Mouse (Mus musculus) neutrophil, adult 83 days (primary cell): ENCODE data around the gene Atp7b. TPM values are rescaled to one million over a fixed set of nuclear protein-coding genes. Genes with fewer than 3 reads are reported as not detected.

Experiments
- total RNA-seq, 2 experiments: library from RNA; stranded (reverse); gene quantifications; one replicate each; pipeline ENCODE4 v1.2.4; 2023

Gene Atp7b
- 1 to 10 TPM; 2.9 to 5.8 TPM for total RNA-seq

DNA sequence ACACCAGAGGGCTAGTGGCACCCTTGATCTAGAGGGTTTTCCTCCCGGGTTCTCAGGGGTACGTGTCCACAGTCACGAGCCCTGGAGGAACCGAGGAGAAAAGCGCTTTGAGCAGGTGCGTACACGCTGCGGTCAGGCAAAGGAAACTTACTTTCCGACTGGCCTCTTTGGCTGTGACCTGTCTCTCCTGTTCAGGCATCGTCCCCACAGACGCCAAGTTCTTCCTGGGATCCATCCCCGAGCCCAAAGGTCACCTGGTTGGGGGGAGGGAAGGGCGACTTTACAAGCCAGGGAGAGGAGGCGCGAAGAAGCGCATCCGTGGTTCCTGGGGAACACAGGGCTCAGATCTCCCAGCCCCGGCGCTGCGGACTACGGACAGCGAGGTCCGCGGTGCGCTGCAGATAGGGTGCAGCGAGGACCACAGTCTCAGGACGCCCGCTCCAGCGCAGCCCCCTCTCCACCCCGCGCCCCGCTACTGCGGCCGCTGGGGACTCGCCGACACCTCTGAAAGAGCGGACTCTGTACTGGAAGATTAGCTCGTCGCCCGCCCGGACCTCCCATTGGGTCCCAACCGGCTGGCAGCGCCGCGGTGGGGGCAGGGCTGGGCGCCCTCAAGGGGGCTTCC lies at the start of gene Atp7b:
Gene Atp7b, minus strand, starts transcription at position 485 of the 625 bp plus-strand sequence.

DNA sequence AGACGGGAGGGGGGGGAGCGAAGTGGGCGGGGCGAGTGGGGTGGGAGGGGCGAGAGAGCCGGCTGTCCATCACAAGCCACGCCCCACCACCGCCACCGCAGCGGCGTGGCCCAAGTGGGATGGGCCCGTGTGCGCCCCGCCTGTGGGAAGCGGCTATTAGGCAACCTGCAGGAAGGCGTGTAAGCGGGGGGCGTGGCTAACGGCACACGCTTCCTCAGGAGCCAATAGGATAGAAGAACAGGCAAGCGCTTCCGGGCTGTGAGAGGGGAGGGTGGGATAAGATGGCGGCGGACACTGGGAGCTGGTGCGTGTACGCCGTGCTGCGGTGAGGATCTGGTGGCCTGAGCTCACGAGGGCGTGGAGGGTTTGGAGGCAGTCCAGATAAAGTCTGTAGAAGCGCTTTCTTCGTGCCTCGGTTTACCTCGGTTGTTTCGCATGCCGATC lies 363 bp upstream of the Atp7b start, which contains the start of gene Alg11:
Gene Alg11, plus strand, starts transcription at position 276 of the 444 bp plus-strand sequence.

DNA sequence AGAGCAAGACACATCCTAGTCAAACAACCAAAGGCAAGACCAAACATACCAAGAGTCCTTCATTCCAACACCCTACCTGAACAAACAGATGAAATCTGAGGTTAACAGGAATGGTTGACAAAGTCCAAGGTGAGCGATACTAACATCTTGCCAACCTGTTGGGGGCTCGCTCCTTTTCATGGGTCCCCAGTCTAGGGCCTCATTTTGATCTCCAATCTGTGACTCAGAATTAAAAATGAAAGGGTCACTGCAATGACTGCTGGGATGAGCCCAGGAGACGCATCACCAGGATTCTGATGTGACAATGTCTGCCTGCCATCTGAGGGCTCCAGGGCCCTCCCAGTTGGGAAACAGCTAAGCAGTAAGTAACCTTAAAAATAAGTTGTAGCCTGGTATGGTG lies 90.6 kb downstream of the Atp7b start, which contains the start of gene Ccdc70:
Gene Ccdc70, plus strand, starts transcription at position 301 of the 400 bp plus-strand sequence.

DNA sequence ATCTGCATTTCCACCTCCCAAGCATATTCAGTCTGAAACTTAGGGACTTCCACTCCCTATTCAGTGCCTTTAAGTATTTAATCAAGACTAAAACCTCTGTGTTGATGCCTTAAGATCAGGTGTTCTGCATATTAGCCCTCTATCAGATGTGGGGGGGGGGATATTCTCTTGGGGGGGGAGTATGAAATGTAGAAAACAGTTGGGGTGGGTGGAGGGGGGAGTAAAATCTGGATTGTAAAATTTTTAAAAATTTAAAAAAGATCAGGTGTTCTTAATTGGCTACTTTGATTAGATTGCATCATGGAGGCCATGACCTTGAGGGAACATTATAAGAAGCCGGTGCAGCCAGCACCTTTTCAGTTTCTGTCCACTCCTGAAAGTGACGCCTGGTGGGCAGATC lies 101.7 kb downstream of the Atp7b start, which contains the start of gene Fam90a1a:
Gene Fam90a1a, plus strand, starts transcription at position 301 of the 400 bp plus-strand sequence.

DNA sequence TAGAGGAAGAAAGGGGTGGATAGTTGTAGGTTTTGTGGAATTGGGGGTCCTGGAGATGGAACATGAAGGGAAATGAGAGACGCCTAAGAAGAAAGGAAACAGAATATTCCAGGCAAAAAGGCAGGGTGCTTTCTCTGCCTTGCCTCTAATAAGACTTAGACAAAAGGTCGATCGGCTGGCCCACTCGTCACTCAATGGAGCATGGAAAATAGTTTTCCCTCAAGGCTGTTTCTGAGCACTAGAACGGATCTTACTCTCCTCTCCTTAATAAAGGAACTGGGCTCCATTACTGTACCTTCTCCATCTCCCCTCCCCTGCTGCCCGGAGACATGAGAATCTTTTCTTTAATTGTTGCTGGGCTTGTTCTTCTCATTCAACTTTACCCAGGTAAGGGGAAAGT lies 113.6 kb downstream of the Atp7b start, which contains the start of gene Defb13:
Gene Defb13, plus strand, starts transcription at position 301 of the 400 bp plus-strand sequence.

Other genes starting within 250 kb of the Atp7b start
- not detected for gene Defb50, start 236.8 kb downstream of the Atp7b start, total RNA-seq
- not detected for gene Defb2, start 220.4 kb downstream of the Atp7b start, total RNA-seq
- not detected for gene Defb10, start 201.4 kb downstream of the Atp7b start, total RNA-seq
- not detected for gene Defb9, start 174.9 kb downstream of the Atp7b start, total RNA-seq
- not detected for gene Defb11, start 153.9 kb downstream of the Atp7b start, total RNA-seq
- gene Defb15, start 127.6 kb downstream of the Atp7b start, total RNA-seq: not detected
- gene Defb35, start 122.0 kb downstream of the Atp7b start, total RNA-seq: not detected
- not detected for gene Defb13, start 113.5 kb downstream of the Atp7b start, total RNA-seq
- not detected for gene Fam90a1a, start 101.6 kb downstream of the Atp7b start, total RNA-seq
- gene Ccdc70, start 90.5 kb downstream of the Atp7b start, total RNA-seq: not detected
- gene Alg11, start 416 bp upstream of the Atp7b start, total RNA-seq: 1 to 10 TPM; 6.2 to 9.9 TPM
- not detected for gene Nek5, start 64.7 kb upstream of the Atp7b start, total RNA-seq
- 1 to 10 TPM; 1.0 to 1.1 TPM for gene Nek3, start 106.1 kb upstream of the Atp7b start, total RNA-seq
- gene Ckap2, start 125.5 kb upstream of the Atp7b start, total RNA-seq: 10 to 100 TPM; 20.3 to 25.3 TPM
- 10 to 100 TPM; 20.2 to 23.3 TPM for gene Vps36, start 132.5 kb upstream of the Atp7b start, total RNA-seq
- under 1 TPM; 0.46 to 0.55 TPM for gene Thsd1, start 167.0 kb upstream of the Atp7b start, total RNA-seq
- not detected for gene Tpte, start 223.1 kb upstream of the Atp7b start, total RNA-seq